Mouse (Mus musculus) heart, embryonic 11.5 days (tissue): ENCODE data around the gene Olfr1375. TPM values are rescaled to one million over a fixed set of nuclear protein-coding genes. Genes with fewer than 3 reads are reported as not detected.
"Not testable (repeated sequence)": the region's sequence is repeated elsewhere in the genome, so short reads cannot be mapped to it uniquely, and the experiment has no call there.

Source experiments
- ATAC-seq: fragments of 200-750 bp; cut with Nextera tagmentation; replicated peaks from 2 replicates; pipeline ENCODE4 v1.8.0; 2017; ENCODE audit warnings: moderate library complexity; ENCODE audit not compliant: insufficient number of reproducible peaks, low FRiP score, low TSS enrichment
- H3K27ac ChIP-seq: fragments of 300-500 bp; sonication (generic); 2 replicates; pipeline ENCODE4 v1.5.1; 2014; ENCODE audit warnings: mild to moderate bottlenecking, low read depth, low read length
- H3K27me3 ChIP-seq: fragments of 300-500 bp; sonication (generic); 2 replicates; pipeline ENCODE4 v1.6.1; 2014; ENCODE audit warnings: mild to moderate bottlenecking, low read length, mixed read lengths; ENCODE audit not compliant: control insufficient read depth, insufficient read depth
- H3K36me3 ChIP-seq: fragments of 300-500 bp; sonication (generic); 2 replicates; pipeline ENCODE4 v1.6.1; 2014; ENCODE audit warnings: mild to moderate bottlenecking, low read length, moderate library complexity, mixed read lengths; ENCODE audit not compliant: control insufficient read depth, insufficient read depth
- H3K4me1 ChIP-seq: fragments of 300-500 bp; sonication (generic); 2 replicates; pipeline ENCODE4 v1.6.1; 2014; ENCODE audit warnings: low read length; ENCODE audit not compliant: control insufficient read depth, insufficient read depth
- H3K4me2 ChIP-seq: fragments of 300-500 bp; sonication (generic); 2 replicates; pipeline ENCODE4 v1.6.1; 2014; ENCODE audit warnings: mild to moderate bottlenecking, moderate library complexity
- H3K4me3 ChIP-seq: fragments of 300-500 bp; sonication (generic); 2 replicates; pipeline ENCODE4 v1.5.1; 2014; ENCODE audit warnings: low read depth, low read length
- H3K9ac ChIP-seq: fragments of 300-500 bp; sonication (generic); 2 replicates; pipeline ENCODE4 v1.6.1; 2014; ENCODE audit warnings: mild to moderate bottlenecking, low read depth, low read length, moderate library complexity
- H3K9me3 ChIP-seq: fragments of 300-500 bp; sonication (generic); replicated peaks from 2 replicates; pipeline ENCODE4 v1.6.1; 2016; ENCODE audit warnings: low read length; ENCODE audit not compliant: control insufficient read depth
- WGBS: fragments of 180-500 bp; shearing (Covaris S2); extraction: QIAGEN DNeasy Blood & Tissue Kit; methylation state at CpG from one replicate; pipeline ENCODE4 v1.1.7; 2014; ENCODE audit not compliant: insufficient replicate concordance; 5-methylcytosine and 5-hydroxymethylcytosine counted together
- polyA plus RNA-seq: library from polyadenylated mRNA; unstranded; fragments of >200 nt; fragmentation: Nextera tagmentation; extraction: Ambion mirVana; gene quantifications from 2 replicates; pipeline ENCODE4 v1.2.1, GENCODE M21; 2014

Gene Olfr1375
- polyA plus RNA-seq, 1 experiment from 2014 or later: not detected

DNA sequence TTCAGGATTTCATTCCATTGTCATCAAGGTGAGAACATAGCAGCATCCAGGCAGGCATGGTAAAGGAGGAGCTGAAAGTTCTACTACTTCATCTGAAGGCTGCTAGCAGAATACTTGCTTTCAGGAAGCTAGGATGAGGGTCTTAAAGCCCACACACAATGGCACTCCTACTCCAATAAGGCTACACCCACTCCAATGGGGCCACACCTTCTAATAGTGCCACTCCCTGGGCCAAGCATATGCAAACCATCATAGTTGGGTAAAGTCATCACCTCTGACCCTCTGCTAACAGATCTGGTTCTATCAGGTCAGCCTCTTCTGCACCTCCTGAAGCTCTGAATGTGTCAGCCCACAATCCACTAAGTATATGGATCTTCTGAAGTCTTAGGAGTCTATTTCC lies 13.8 kb upstream of the Olfr1375 start:
- not testable (repeated sequence) for H3K4me2 ChIP-seq, H3K27ac ChIP-seq, H3K9me3 ChIP-seq, H3K9ac ChIP-seq, H3K4me3 ChIP-seq, H3K36me3 ChIP-seq, H3K27me3 ChIP-seq, H3K4me1 ChIP-seq, ATAC-seq

- WGBS: 75% methylated on average over 2 of the region's 2 CpGs
- Histone ChIP-seq H3K9me3 (no peaks in the 10 kb centered on the region), H3K9ac (no peak overlapping the region), H3K4me1 (no peaks in the 10 kb centered on the region), H3K4me3 (no peak overlapping the region), H3K27ac (no peak overlapping the region), H3K4me2 (no peak overlapping the region), H3K36me3 (no peaks in the 10 kb centered on the region), H3K27me3 (no peaks in the 10 kb centered on the region; the same call in 1 of the 2 replicates)
- ATAC-seq: no peak
These were observed 12.0 kb upstream of the Olfr1375 start for GRCm38 (mm10) chr11:51035951-51036350.

- not testable (repeated sequence) for H3K9me3 ChIP-seq, H3K4me1 ChIP-seq, H3K4me3 ChIP-seq, H3K36me3 ChIP-seq, H3K4me2 ChIP-seq, H3K27me3 ChIP-seq, ATAC-seq, H3K9ac ChIP-seq, H3K27ac ChIP-seq
- 60% methylated on average over 3 of the region's 3 CpGs for WGBS
These were observed 3.1 kb upstream of the Olfr1375 start for GRCm38 (mm10) chr11:51044776-51045175.

DNA sequence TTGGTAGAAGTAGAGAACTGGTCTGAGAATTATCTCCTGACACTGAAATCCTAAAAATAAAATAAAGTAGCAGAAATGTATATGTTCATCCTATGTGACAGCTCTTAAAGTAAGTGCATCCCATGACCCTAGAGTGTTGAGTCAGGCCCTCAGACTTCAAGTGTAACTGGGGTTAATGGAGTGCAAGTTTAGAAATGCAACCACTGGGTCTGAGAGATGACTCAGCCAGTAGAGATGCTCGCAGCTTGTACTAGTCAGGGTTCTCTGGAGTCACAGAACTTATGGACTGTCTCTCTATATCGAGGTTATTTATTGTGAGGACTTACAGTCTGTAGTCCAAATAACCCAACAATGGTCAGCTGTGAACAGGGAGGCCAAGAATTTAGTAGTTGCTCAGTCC lies 3.8 kb downstream of the Olfr1375 start:
- Histone ChIP-seq H3K9ac (no peak overlapping the region), H3K27ac (no peak overlapping the region), H3K4me1 (no peaks in the 10 kb centered on the region), H3K27me3 (no peaks in the 10 kb centered on the region), H3K9me3 (no peaks in the 10 kb centered on the region), H3K36me3 (no peaks in the 10 kb centered on the region), H3K4me3 (no peak overlapping the region), H3K4me2 (no peak overlapping the region)
- WGBS: 50% methylated on average over 2 of the region's 2 CpGs
- ATAC-seq: no peak

- Histone ChIP-seq H3K27ac (no peak overlapping the region), H3K4me2 (no peak overlapping the region), H3K36me3 (no peaks in the 10 kb centered on the region), H3K4me1 (no peaks in the 10 kb centered on the region), H3K9ac (no peak overlapping the region), H3K27me3 (no peaks in the 10 kb centered on the region), H3K4me3 (no peak overlapping the region), H3K9me3 (no peaks in the 10 kb centered on the region)
- no peak for ATAC-seq
- WGBS: 51% methylated on average over 3 of the region's 3 CpGs
These were observed 5.3 kb downstream of the Olfr1375 start for GRCm38 (mm10) chr11:51053230-51053629.

GRCm38 (mm10) chr11:51059151-51059571 lies 11.3 kb downstream of the Olfr1375 start, which contains the start of gene Zfp354a:
Zfp354a (plus strand) TSS chr11:51059257.
- peak within 1 kb of the TSS; percentile 86 for H3K4me3 ChIP-seq
- no peaks in the 10 kb centered on the region for H3K9me3 ChIP-seq
- peaks cover 3% of the 10 kb centered on the region; the same call in 1 of the 2 replicates for H3K36me3 ChIP-seq
- peak within 1 kb of the TSS; percentile 64 for H3K27ac ChIP-seq
- no peaks in the 10 kb centered on the region for H3K27me3 ChIP-seq
- H3K4me1 ChIP-seq: peaks cover 4% of the 10 kb centered on the region
- peak within 1 kb of the TSS; percentile 85 for H3K9ac ChIP-seq
- peak within 1 kb of the TSS; percentile 72 for H3K4me2 ChIP-seq
- 0% methylated on average over 32 of the region's 32 CpGs for WGBS
- ATAC-seq: peak; percentile 87

DNA sequence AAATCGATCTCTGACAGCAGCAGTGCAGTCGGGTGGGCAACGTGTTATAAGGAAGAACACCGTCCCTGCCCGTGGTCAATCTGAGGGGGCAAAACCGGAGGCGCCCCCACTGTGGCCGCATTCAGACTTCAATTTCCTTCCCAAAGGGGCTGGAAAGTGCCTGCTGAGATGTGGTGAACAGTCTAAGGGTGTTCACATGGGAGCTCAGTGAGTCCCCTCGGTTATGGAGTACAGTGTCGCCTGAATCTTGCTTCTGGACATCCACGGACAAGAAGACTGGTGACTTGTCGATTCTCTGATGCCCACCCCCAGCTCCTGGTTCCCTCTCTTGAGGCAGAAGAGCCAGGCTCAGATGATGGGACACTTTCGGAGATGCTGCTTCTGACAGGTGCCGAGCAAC lies 11.7 kb downstream of the Olfr1375 start:
- H3K4me1 ChIP-seq: peaks cover 4% of the 10 kb centered on the region
- no peak overlapping the region for H3K27ac ChIP-seq
- peaks cover 3% of the 10 kb centered on the region; the same call in 1 of the 2 replicates for H3K36me3 ChIP-seq
- peak overlapping the region; percentile 85 for H3K9ac ChIP-seq
- H3K4me3 ChIP-seq: peak overlapping the region; percentile 86
- H3K27me3 ChIP-seq: no peaks in the 10 kb centered on the region
- ATAC-seq: peak; percentile 29; the same call in 1 of the 2 replicates
- H3K9me3 ChIP-seq: no peaks in the 10 kb centered on the region
- 18% methylated on average over 14 of the region's 14 CpGs for WGBS
- peak overlapping the region; percentile 72 for H3K4me2 ChIP-seq

DNA sequence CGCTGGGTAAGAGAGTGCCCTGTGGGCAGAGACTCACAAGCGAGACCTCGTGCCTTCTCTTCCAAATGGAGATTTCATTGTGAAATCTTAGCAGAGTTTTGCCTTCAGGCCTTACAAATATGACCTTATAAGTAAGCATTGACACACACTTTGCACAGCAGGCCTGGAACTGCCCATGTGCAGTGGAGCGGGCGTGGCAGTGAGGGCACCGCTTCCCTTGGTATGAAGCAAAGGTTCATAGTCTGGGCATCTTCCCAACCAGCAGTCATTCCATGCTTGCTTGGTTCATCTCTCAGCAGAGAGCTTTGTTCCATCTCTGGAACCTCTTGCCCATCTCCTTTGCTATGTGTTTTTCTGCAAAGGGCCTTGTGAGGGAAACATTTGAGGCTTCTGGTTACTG lies 13.1 kb downstream of the Olfr1375 start:
- Histone ChIP-seq H3K9me3 (no peaks in the 10 kb centered on the region), H3K27ac (no peak overlapping the region), H3K27me3 (no peaks in the 10 kb centered on the region), H3K4me1 (peaks cover 4% of the 10 kb centered on the region), H3K36me3 (peaks cover 3% of the 10 kb centered on the region; the same call in 1 of the 2 replicates), H3K4me2 (no peak overlapping the region), H3K4me3 (no peak overlapping the region), H3K9ac (no peak overlapping the region)
- 98% methylated on average over 6 of the region's 6 CpGs for WGBS
- ATAC-seq: no peak

DNA sequence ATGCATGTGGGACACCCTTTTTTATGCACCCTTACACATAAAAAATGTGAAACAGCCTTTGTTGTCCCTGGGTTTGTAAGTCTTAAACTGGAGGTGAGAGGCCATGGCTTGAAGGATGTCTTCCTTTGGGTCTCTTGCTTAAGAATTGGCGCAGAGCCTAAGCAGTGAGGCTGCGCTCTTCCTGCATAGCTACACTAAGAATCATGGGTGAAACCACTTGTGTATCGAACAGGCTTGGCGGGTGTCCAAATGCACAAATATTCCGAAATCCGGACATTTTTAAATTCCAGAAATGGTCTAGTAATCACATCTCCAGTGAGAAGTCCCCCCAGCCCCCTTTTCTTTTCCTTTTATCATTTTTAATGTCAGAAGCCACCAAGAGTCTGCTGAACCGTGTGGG lies 15.4 kb downstream of the Olfr1375 start:
- peaks cover 3% of the 10 kb centered on the region; the same call in 1 of the 2 replicates for H3K36me3 ChIP-seq
- no peak for ATAC-seq
- no peak overlapping the region for H3K4me3 ChIP-seq
- no peaks in the 10 kb centered on the region for H3K27me3 ChIP-seq
- no peak overlapping the region for H3K4me2 ChIP-seq
- H3K9ac ChIP-seq: no peak overlapping the region
- no peaks in the 10 kb centered on the region for H3K9me3 ChIP-seq
- peaks cover 4% of the 10 kb centered on the region for H3K4me1 ChIP-seq
- WGBS: 89% methylated on average over 7 of the region's 7 CpGs
- H3K27ac ChIP-seq: no peak overlapping the region
